Mouse (Mus musculus) activated CD4-positive, CD25-positive, alpha-beta regulatory T cell, adult 4 months (primary cell): ENCODE results near the gene Nufip2. TPM values are rescaled to one million over a fixed set of nuclear protein-coding genes. Genes with fewer than 3 reads are reported as not detected.

Experiments
- polyA plus RNA-seq, 2 experiments: library from polyadenylated mRNA; unstranded; fragments of 100-300 nt; shearing (Covaris generic); gene quantifications; one replicate each; pipeline ENCODE4 v1.2.1; 2017

Gene Nufip2
- polyA plus RNA-seq, 2 experiments from 2014 or later: 16.2 to 20.5 TPM

Other genes with a start within 250 kb of the Nufip2 start
- gene Coro6, start 223.7 kb upstream of the Nufip2 start, polyA plus RNA-seq: not detected
- gene Ankrd13b, start 196.5 kb upstream of the Nufip2 start, polyA plus RNA-seq: 1 to 10 TPM in 1 of 2 experiments, under 1 TPM in 1; 0.93 to 1.2 TPM
- 1 to 10 TPM; 8.6 to 9.2 TPM for gene Git1, start 192.6 kb upstream of the Nufip2 start, polyA plus RNA-seq
- 1 to 10 TPM; 2.3 to 2.6 TPM for gene Abhd15, start 171.0 kb upstream of the Nufip2 start, polyA plus RNA-seq
- 10 to 100 TPM in 1 of 2 experiments, 1 to 10 TPM in 1; 9.8 to 11.2 TPM for gene Trp53i13, start 170.2 kb upstream of the Nufip2 start, polyA plus RNA-seq
- gene Gm10392, start 167.0 kb upstream of the Nufip2 start, polyA plus RNA-seq: 1 to 10 TPM in 1 of 2 experiments, under 1 TPM in 1; 0.85 to 1.6 TPM
- 10 to 100 TPM; 15.0 to 19.8 TPM for gene Taok1, start 78.3 kb upstream of the Nufip2 start, polyA plus RNA-seq
- under 1 TPM in 1 of 2 experiments, not detected in 1; 0.73 TPM for gene Cryba1, start 39.1 kb downstream of the Nufip2 start, polyA plus RNA-seq
- gene Myo18a, start 77.1 kb downstream of the Nufip2 start, polyA plus RNA-seq: 10 to 100 TPM; 22.1 to 29.7 TPM
- gene Gm10277, start 101.6 kb downstream of the Nufip2 start, polyA plus RNA-seq: under 1 TPM; 0.20 to 0.57 TPM
- gene Pipox, start 207.9 kb downstream of the Nufip2 start, polyA plus RNA-seq: 1 to 10 TPM in 1 of 2 experiments, under 1 TPM in 1; 0.52 to 1.6 TPM
- gene Sez6, start 244.6 kb downstream of the Nufip2 start, polyA plus RNA-seq: under 1 TPM in 1 of 2 experiments, not detected in 1; 0.20 TPM